Mouse (Mus musculus): Measurements from ENCODE around the gene Hgd. TPM values are rescaled to one million over a fixed set of nuclear protein-coding genes. Genes with fewer than 3 reads are reported as not detected.

Gene Hgd
- not detected in 2 replicates for total RNA-seq (2017)

DNA sequence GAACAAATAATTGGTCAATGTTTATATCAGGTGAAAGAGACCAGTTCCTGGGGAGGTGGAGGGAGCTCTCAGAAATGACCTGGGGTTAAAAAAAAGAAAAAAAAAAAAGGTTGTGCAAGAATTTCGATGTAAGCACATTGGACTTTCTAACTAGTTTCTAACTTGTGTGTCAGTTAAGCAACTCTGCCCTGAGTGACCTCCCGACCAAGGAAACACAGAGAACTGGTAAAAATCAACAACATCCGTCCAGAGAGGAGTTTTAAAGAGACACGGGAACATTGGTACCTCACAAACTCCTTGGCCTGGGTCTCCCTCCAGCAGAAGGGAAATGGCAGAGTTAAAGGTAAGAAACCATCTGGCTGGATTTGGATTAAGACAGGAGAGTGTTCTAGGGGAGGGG is at the start of gene Hgd:
Hgd (plus strand) TSS at position 160 of the 400 bp plus-strand sequence.
- ATAC-seq (replicated peaks in 1 of 2; ENCODE audit: insufficient read depth in 1 of 2, low FRiP score in 2 of 2, low TSS enrichment in 1 of 2, low read depth in 1 of 2, poor library complexity in 2 of 2, severe bottlenecking in 2 of 2): no peak

GRCm38 (mm10) chr16:37530170-37530569 is 49.8 kb upstream of the Hgd start:
- no peak for ATAC-seq (replicated peaks in 1 of 2; ENCODE audit: insufficient read depth in 1 of 2, low FRiP score in 2 of 2, low TSS enrichment in 1 of 2, low read depth in 1 of 2, poor library complexity in 2 of 2, severe bottlenecking in 2 of 2)

GRCm38 (mm10) chr16:37532046-37532445 is 47.9 kb upstream of the Hgd start:
- ATAC-seq (replicated peaks in 1 of 2; ENCODE audit: insufficient read depth in 1 of 2, low FRiP score in 2 of 2, low TSS enrichment in 1 of 2, low read depth in 1 of 2, poor library complexity in 2 of 2, severe bottlenecking in 2 of 2): no peak

GRCm38 (mm10) chr16:37533369-37534068 is 46.4 kb upstream of the Hgd start:
- no peak; a peak in 1 of 4 replicates for ATAC-seq (replicated peaks in 1 of 2; ENCODE audit: insufficient read depth in 1 of 2, low FRiP score in 2 of 2, low TSS enrichment in 1 of 2, low read depth in 1 of 2, poor library complexity in 2 of 2, severe bottlenecking in 2 of 2)

DNA sequence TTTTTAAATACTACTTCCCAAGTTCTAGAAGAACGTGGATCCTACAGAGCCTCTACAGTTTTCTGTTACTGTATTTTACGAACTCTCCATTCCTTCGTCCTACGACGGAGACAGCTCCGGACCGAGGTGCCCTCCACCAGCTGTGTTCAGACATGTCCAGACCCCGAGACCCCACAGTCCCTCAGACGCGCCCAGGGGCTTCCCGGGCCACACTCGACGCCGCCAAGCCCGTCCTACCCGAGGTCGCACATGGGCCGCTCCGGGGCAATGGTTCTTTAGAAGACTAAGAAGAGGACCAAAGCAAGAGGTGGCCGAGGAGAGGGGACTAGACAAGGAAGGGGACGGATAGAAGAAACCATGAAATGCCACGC is 40.7 kb upstream of the Hgd start:
- ATAC-seq (replicated peaks in 1 of 2; ENCODE audit: insufficient read depth in 1 of 2, low FRiP score in 2 of 2, low TSS enrichment in 1 of 2, low read depth in 1 of 2, poor library complexity in 2 of 2, severe bottlenecking in 2 of 2): peak; percentile 35 to 51

GRCm38 (mm10) chr16:37539611-37540580 is 40.1 kb upstream of the Hgd start, which contains the start of the genes Gtf2e1 and Rabl3:
Gtf2e1 (minus strand) TSS chr16:37539789.
Rabl3 (plus strand) TSS chr16:37539885.
- ATAC-seq (replicated peaks in 1 of 2; ENCODE audit: insufficient read depth in 1 of 2, low FRiP score in 2 of 2, low TSS enrichment in 1 of 2, low read depth in 1 of 2, poor library complexity in 2 of 2, severe bottlenecking in 2 of 2): peak; percentile 98 to 99

- ATAC-seq (replicated peaks in 1 of 2; ENCODE audit: insufficient read depth in 1 of 2, low FRiP score in 2 of 2, low TSS enrichment in 1 of 2, low read depth in 1 of 2, poor library complexity in 2 of 2, severe bottlenecking in 2 of 2): no peak
These were observed 39.2 kb upstream of the Hgd start for GRCm38 (mm10) chr16:37540776-37541175.

- ATAC-seq (replicated peaks in 1 of 2; ENCODE audit: insufficient read depth in 1 of 2, low FRiP score in 2 of 2, low TSS enrichment in 1 of 2, low read depth in 1 of 2, poor library complexity in 2 of 2, severe bottlenecking in 2 of 2): no peak
These were observed 33.6 kb upstream of the Hgd start for GRCm38 (mm10) chr16:37546312-37546711.

GRCm38 (mm10) chr16:37550266-37550665 is 29.7 kb upstream of the Hgd start:
- no peak for ATAC-seq (replicated peaks in 1 of 2; ENCODE audit: insufficient read depth in 1 of 2, low FRiP score in 2 of 2, low TSS enrichment in 1 of 2, low read depth in 1 of 2, poor library complexity in 2 of 2, severe bottlenecking in 2 of 2)

GRCm38 (mm10) chr16:37550981-37551380 is 29.0 kb upstream of the Hgd start:
- no peak for ATAC-seq (replicated peaks in 1 of 2; ENCODE audit: insufficient read depth in 1 of 2, low FRiP score in 2 of 2, low TSS enrichment in 1 of 2, low read depth in 1 of 2, poor library complexity in 2 of 2, severe bottlenecking in 2 of 2)

- no peak for ATAC-seq (replicated peaks in 1 of 2; ENCODE audit: insufficient read depth in 1 of 2, low FRiP score in 2 of 2, low TSS enrichment in 1 of 2, low read depth in 1 of 2, poor library complexity in 2 of 2, severe bottlenecking in 2 of 2)
These were observed 27.1 kb upstream of the Hgd start for GRCm38 (mm10) chr16:37552824-37553223.

DNA sequence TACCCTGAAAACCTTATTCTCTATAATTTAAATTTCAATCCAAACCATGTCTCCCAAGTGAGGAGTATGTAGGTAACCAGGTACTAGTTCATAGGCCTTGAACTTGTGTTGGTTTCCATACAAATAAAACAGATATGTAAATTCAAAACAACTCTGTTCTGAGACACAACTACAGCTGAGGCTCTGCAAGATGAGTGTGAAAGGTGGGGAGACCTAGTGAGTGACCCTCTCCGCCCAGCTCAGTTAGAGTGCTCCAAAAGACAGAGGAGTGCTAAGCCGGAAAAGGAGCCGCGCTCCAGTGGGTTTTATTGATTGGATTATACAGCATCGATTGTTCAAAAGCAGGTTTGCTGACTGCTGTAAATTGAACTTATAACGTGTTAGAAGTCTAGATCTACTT is 17.5 kb upstream of the Hgd start:
- ATAC-seq (replicated peaks in 1 of 2; ENCODE audit: insufficient read depth in 1 of 2, low FRiP score in 2 of 2, low TSS enrichment in 1 of 2, low read depth in 1 of 2, poor library complexity in 2 of 2, severe bottlenecking in 2 of 2): no peak

DNA sequence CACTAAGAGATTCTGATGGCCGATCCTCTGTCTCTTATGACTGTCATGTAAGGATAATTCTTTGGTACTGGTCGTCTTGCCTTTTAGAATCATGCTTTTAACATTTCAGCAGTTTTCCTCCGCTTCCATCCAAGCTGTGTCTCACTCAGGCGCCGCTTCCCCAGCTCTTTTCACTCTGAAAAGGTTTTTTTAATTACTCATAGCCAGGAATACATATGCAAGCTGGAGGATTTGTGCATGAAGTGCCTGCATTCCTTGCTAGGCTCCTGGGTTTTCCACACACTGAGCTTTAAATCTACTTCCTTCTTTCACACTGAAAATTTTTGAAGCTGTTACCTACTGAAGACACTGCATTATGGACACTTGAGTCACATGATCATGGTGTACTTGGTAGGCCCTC is 17.0 kb upstream of the Hgd start:
- no peak for ATAC-seq (replicated peaks in 1 of 2; ENCODE audit: insufficient read depth in 1 of 2, low FRiP score in 2 of 2, low TSS enrichment in 1 of 2, low read depth in 1 of 2, poor library complexity in 2 of 2, severe bottlenecking in 2 of 2)

- ATAC-seq (replicated peaks in 1 of 2; ENCODE audit: insufficient read depth in 1 of 2, low FRiP score in 2 of 2, low TSS enrichment in 1 of 2, low read depth in 1 of 2, poor library complexity in 2 of 2, severe bottlenecking in 2 of 2): no peak
These were observed 14.8 kb upstream of the Hgd start for GRCm38 (mm10) chr16:37565117-37565516.

DNA sequence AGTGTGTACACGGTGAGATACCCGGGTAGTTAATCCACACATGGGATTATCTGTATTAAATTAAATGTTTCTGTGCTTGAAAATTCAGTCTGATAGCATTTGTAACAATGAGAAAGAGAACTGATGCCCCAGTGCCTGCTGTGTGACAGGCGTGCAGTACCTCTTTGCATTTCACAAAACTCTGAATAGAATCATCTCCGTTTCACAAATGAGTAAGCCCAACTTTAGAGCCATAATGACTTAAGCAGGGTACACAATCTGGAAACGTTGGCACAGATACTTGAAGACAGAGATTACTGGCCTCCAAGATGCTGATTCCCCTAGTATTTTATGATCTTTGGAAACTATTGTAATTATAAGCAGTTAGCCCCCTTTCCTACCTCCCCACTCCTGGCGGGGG is 13.8 kb upstream of the Hgd start:
- no peak for ATAC-seq (replicated peaks in 1 of 2; ENCODE audit: insufficient read depth in 1 of 2, low FRiP score in 2 of 2, low TSS enrichment in 1 of 2, low read depth in 1 of 2, poor library complexity in 2 of 2, severe bottlenecking in 2 of 2)

DNA sequence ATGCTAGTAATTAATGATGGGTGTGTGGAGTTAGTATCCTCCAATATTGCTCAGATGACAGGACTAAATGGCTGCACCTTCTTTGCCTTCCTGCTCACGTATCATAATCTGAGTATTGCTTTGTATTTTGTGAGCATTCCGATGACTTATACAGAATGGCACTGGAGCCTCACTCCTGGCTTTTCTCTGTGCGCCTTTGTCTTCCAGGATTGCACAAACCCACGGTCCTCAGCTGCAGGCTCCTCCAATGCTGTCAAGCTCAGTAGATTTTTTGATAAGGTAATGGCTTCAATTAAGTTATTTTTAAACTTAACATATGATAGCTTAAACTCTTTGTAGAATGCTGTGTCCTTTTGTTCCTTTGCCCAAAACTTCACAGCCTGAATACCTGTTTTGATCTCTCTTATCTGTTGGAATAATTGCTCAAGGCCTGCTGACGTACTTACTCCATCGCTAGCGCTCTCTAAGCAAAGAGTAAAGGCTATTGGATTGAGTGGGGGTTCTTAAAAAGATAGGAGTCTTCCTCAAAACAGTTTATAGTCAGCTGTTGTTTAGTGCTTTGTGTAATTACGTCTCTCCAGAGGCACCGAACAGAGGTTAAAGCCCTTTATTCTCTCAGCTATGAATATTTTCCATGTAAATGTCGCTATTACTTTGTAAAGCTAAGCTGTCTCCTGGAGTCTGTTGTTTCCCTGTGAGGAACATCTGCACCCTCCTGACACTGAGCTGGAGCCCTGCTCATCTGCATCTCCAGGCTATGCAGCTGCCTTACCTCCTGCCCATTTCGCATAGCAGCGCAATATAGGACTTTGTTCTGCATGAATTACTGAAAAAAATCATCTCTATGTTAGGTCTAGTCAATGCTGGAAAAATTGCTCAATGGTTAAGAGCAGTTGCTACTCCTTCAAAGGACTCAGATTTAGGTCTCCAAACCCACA is 12.6 kb upstream of the Hgd start:
- ATAC-seq (replicated peaks in 1 of 2; ENCODE audit: insufficient read depth in 1 of 2, low FRiP score in 2 of 2, low TSS enrichment in 1 of 2, low read depth in 1 of 2, poor library complexity in 2 of 2, severe bottlenecking in 2 of 2): no peak

- no peak for ATAC-seq (replicated peaks in 1 of 2; ENCODE audit: insufficient read depth in 1 of 2, low FRiP score in 2 of 2, low TSS enrichment in 1 of 2, low read depth in 1 of 2, poor library complexity in 2 of 2, severe bottlenecking in 2 of 2)
These were observed 8.4 kb upstream of the Hgd start for GRCm38 (mm10) chr16:37571554-37571953.

Data from hematopoietic stem cell, adult 5-6 weeks (primary cell).